Mouse (Mus musculus) cerebellum, adult 9-10 months (tissue): ENCODE results near the gene Ugt1a6a.

ENCODE experiments used
- DNase-seq: peaks from one replicate; pipeline ENCODE4 v3.0.0; 2022

Ugt1a6a gene

GRCm38 (mm10) chr1:88254793-88255465 is 120.3 kb downstream of the Ugt1a6a start:
- peak; percentile 36 for DNase-seq

GRCm38 (mm10) chr1:88255466-88255857 is 120.9 kb downstream of the Ugt1a6a start:
- DNase-seq = peak; percentile 22

GRCm38 (mm10) chr1:88255989-88256754 is 121.6 kb downstream of the Ugt1a6a start:
- DNase-seq = peak; percentile 54

- peak; percentile 35 for DNase-seq
Measured at GRCm38 (mm10) chr1:88256886-88257663, 122.5 kb downstream of the Ugt1a6a start.

- DNase-seq = peak; percentile 34
Measured at GRCm38 (mm10) chr1:88257681-88258080, 123.1 kb downstream of the Ugt1a6a start.

- no peak for DNase-seq
Measured at GRCm38 (mm10) chr1:88258361-88258760, 123.8 kb downstream of the Ugt1a6a start.

- DNase-seq = peak; percentile 38
Measured at GRCm38 (mm10) chr1:88258881-88259642, 124.5 kb downstream of the Ugt1a6a start.

GRCm38 (mm10) chr1:88259643-88260024 is 125.0 kb downstream of the Ugt1a6a start:
- DNase-seq = no peak

- DNase-seq = peak; percentile 47
Measured at GRCm38 (mm10) chr1:88260114-88260513, 125.5 kb downstream of the Ugt1a6a start.

GRCm38 (mm10) chr1:88260604-88261377 is 126.2 kb downstream of the Ugt1a6a start:
- DNase-seq = no peak

GRCm38 (mm10) chr1:88261706-88262105 is 127.1 kb downstream of the Ugt1a6a start:
- DNase-seq = no peak

GRCm38 (mm10) chr1:88262255-88262654 is 127.6 kb downstream of the Ugt1a6a start:
- DNase-seq = no peak

- DNase-seq = no peak
Measured at GRCm38 (mm10) chr1:88262961-88263360, 128.4 kb downstream of the Ugt1a6a start.

GRCm38 (mm10) chr1:88263778-88264177 is 129.2 kb downstream of the Ugt1a6a start:
- no peak for DNase-seq

GRCm38 (mm10) chr1:88264237-88264868 is 129.7 kb downstream of the Ugt1a6a start:
- no peak for DNase-seq

GRCm38 (mm10) chr1:88264869-88265240 is 130.2 kb downstream of the Ugt1a6a start:
- no peak for DNase-seq

GRCm38 (mm10) chr1:88266123-88266522 is 131.5 kb downstream of the Ugt1a6a start:
- no peak for DNase-seq

GRCm38 (mm10) chr1:88267489-88267888 is 132.9 kb downstream of the Ugt1a6a start:
- DNase-seq = no peak

GRCm38 (mm10) chr1:88268070-88268469 is 133.5 kb downstream of the Ugt1a6a start:
- no peak for DNase-seq
